Mouse (Mus musculus): ENCODE measurements at regions not wholly inside any gene's neighbourhood (a gene's known extent, or its start where the extent isn't known, plus 50 kb on each side); places are given as distances from the start of the nearest gene placed in this dataset.
A peak's percentile ranks its signal among the peaks of the same experiment; 100 is the strongest.

GRCm38 (mm10) chr13:83115691-83116090 lies 388.1 kb upstream of the Mef2c start:
- H3K4me1 ChIP-seq: no peaks in the 10 kb centered on the region; the same call in 1 of the 2 replicates
- WGBS: 89% methylated on average over 2 of the region's 2 CpGs
- ATAC-seq: no peak
- H3K9me3 ChIP-seq (replicated peaks): no peaks in the 10 kb centered on the region
- H3K36me3 ChIP-seq (ENCODE audit: poor library complexity, severe bottlenecking): no peaks in the 10 kb centered on the region
- H3K9ac ChIP-seq: no peak overlapping the region
- H3K4me2 ChIP-seq: no peak overlapping the region
- H3K27ac ChIP-seq: no peak overlapping the region
- no peak overlapping the region for H3K4me3 ChIP-seq
- H3K27me3 ChIP-seq: no peaks in the 10 kb centered on the region

- H3K27ac ChIP-seq: no peak overlapping the region
- no peak overlapping the region for H3K9ac ChIP-seq
- no peaks in the 10 kb centered on the region for H3K27me3 ChIP-seq
- H3K36me3 ChIP-seq (ENCODE audit: poor library complexity, severe bottlenecking): no peaks in the 10 kb centered on the region
- no peak overlapping the region for H3K4me2 ChIP-seq
- 80% methylated on average over 4 of the region's 4 CpGs for WGBS
- no peak overlapping the region for H3K4me3 ChIP-seq
- no peaks in the 10 kb centered on the region for H3K4me1 ChIP-seq
- ATAC-seq: no peak
- no peaks in the 10 kb centered on the region for H3K9me3 ChIP-seq (replicated peaks)
These were observed 383.5 kb upstream of the Mef2c start for GRCm38 (mm10) chr13:83120343-83120742.

- H3K36me3 ChIP-seq (ENCODE audit: poor library complexity, severe bottlenecking): no peaks in the 10 kb centered on the region
- no peak for ATAC-seq
- H3K4me3 ChIP-seq: no peak overlapping the region
- H3K27ac ChIP-seq: no peak overlapping the region
- H3K27me3 ChIP-seq: no peaks in the 10 kb centered on the region
- H3K9me3 ChIP-seq (replicated peaks): no peaks in the 10 kb centered on the region
- H3K4me1 ChIP-seq: no peaks in the 10 kb centered on the region
- H3K4me2 ChIP-seq: no peak overlapping the region
- H3K9ac ChIP-seq: no peak overlapping the region
These were observed 380.2 kb upstream of the Mef2c start for GRCm38 (mm10) chr13:83123596-83123995.

GRCm38 (mm10) chr13:83124651-83125050 lies 379.2 kb upstream of the Mef2c start:
- Histone ChIP-seq H3K4me2 (no peak overlapping the region), H3K9ac (no peak overlapping the region), H3K27ac (no peak overlapping the region), H3K4me1 (no peaks in the 10 kb centered on the region), H3K27me3 (no peaks in the 10 kb centered on the region), H3K9me3 (replicated peaks) (no peaks in the 10 kb centered on the region), H3K36me3 (ENCODE audit: poor library complexity, severe bottlenecking) (no peaks in the 10 kb centered on the region), H3K4me3 (no peak overlapping the region)
- no peak for ATAC-seq
- WGBS: 91% methylated on average over 2 of the region's 2 CpGs

GRCm38 (mm10) chr13:83126438-83126837 lies 377.4 kb upstream of the Mef2c start:
- H3K4me3 ChIP-seq: no peak overlapping the region
- H3K27me3 ChIP-seq: no peaks in the 10 kb centered on the region
- H3K4me1 ChIP-seq: peaks cover 4% of the 10 kb centered on the region
- no peaks in the 10 kb centered on the region for H3K9me3 ChIP-seq (replicated peaks)
- no peaks in the 10 kb centered on the region for H3K36me3 ChIP-seq (ENCODE audit: poor library complexity, severe bottlenecking)
- no peak for ATAC-seq
- no peak overlapping the region for H3K9ac ChIP-seq
- no peak overlapping the region for H3K27ac ChIP-seq
- H3K4me2 ChIP-seq: no peak overlapping the region
- 84% methylated on average over 2 of the region's 2 CpGs for WGBS

GRCm38 (mm10) chr13:83131129-83131981 lies 372.5 kb upstream of the Mef2c start:
- H3K9me3 ChIP-seq (replicated peaks): no peaks in the 10 kb centered on the region
- no peaks in the 10 kb centered on the region for H3K27me3 ChIP-seq
- no peak overlapping the region for H3K27ac ChIP-seq
- peak; percentile 51; the same call in 1 of the 2 replicates for ATAC-seq
- H3K4me2 ChIP-seq: no peak overlapping the region
- no peak overlapping the region for H3K4me3 ChIP-seq
- no peaks in the 10 kb centered on the region for H3K36me3 ChIP-seq (ENCODE audit: poor library complexity, severe bottlenecking)
- 7% methylated on average over 7 of the region's 7 CpGs for WGBS
- peaks cover 7% of the 10 kb centered on the region for H3K4me1 ChIP-seq
- H3K9ac ChIP-seq: no peak overlapping the region

- no peak overlapping the region for H3K4me3 ChIP-seq
- H3K27me3 ChIP-seq: no peaks in the 10 kb centered on the region
- H3K4me2 ChIP-seq: no peak overlapping the region
- no peak for ATAC-seq
- no peaks in the 10 kb centered on the region for H3K9me3 ChIP-seq (replicated peaks)
- 11% methylated on average over 1 of the region's 1 CpGs for WGBS
- H3K9ac ChIP-seq: no peak overlapping the region
- no peaks in the 10 kb centered on the region for H3K36me3 ChIP-seq (ENCODE audit: poor library complexity, severe bottlenecking)
- H3K27ac ChIP-seq: no peak overlapping the region
- H3K4me1 ChIP-seq: peaks cover 7% of the 10 kb centered on the region
These were observed 371.9 kb upstream of the Mef2c start for GRCm38 (mm10) chr13:83131982-83132354.

GRCm38 (mm10) chr13:83132671-83133638 lies 370.9 kb upstream of the Mef2c start:
- 65% methylated on average over 7 of the region's 7 CpGs for WGBS
- no peak overlapping the region for H3K27ac ChIP-seq
- no peaks in the 10 kb centered on the region for H3K36me3 ChIP-seq (ENCODE audit: poor library complexity, severe bottlenecking)

GRCm38 (mm10) chr13:83143316-83143715 lies 360.5 kb upstream of the Mef2c start:
- Histone ChIP-seq H3K27ac (no peak overlapping the region), H3K36me3 (ENCODE audit: poor library complexity, severe bottlenecking) (no peaks in the 10 kb centered on the region), H3K9ac (no peak overlapping the region), H3K9me3 (replicated peaks) (no peaks in the 10 kb centered on the region), H3K4me3 (no peak overlapping the region), H3K27me3 (no peaks in the 10 kb centered on the region), H3K4me2 (no peak overlapping the region), H3K4me1 (no peaks in the 10 kb centered on the region)
- WGBS: 66% methylated on average over 3 of the region's 3 CpGs
- no peak for ATAC-seq

More at GRCm38 (mm10) chr13:83132671-83133638, 370.9 kb upstream of the Mef2c start:
- no peaks in the 10 kb centered on the region for H3K9me3 ChIP-seq (replicated peaks)
- H3K9ac ChIP-seq: no peak overlapping the region
- no peak overlapping the region for H3K4me3 ChIP-seq
- peak; percentile 19; the same call in 1 of the 2 replicates for ATAC-seq
- peaks cover 7% of the 10 kb centered on the region for H3K4me1 ChIP-seq
- H3K27me3 ChIP-seq: no peaks in the 10 kb centered on the region
- H3K4me2 ChIP-seq: no peak overlapping the region

GRCm38 (mm10) chr13:83154626-83155124 lies 349.2 kb upstream of the Mef2c start:
- H3K27ac ChIP-seq: no peak overlapping the region
- no peak overlapping the region for H3K9ac ChIP-seq
- 84% methylated on average over 1 of the region's 1 CpGs for WGBS
- H3K36me3 ChIP-seq (ENCODE audit: poor library complexity, severe bottlenecking): no peaks in the 10 kb centered on the region
- no peak for ATAC-seq
- no peaks in the 10 kb centered on the region for H3K27me3 ChIP-seq
- no peak overlapping the region for H3K4me3 ChIP-seq
- no peaks in the 10 kb centered on the region for H3K9me3 ChIP-seq (replicated peaks)
- H3K4me1 ChIP-seq: no peaks in the 10 kb centered on the region
- H3K4me2 ChIP-seq: no peak overlapping the region

- no peak for ATAC-seq
- no peaks in the 10 kb centered on the region for H3K36me3 ChIP-seq (ENCODE audit: poor library complexity, severe bottlenecking)
- no peaks in the 10 kb centered on the region for H3K4me1 ChIP-seq
- WGBS: 60% methylated on average over 2 of the region's 2 CpGs
- no peak overlapping the region for H3K4me2 ChIP-seq
- H3K9ac ChIP-seq: no peak overlapping the region
- no peak overlapping the region for H3K27ac ChIP-seq
- no peaks in the 10 kb centered on the region for H3K27me3 ChIP-seq
- no peaks in the 10 kb centered on the region for H3K9me3 ChIP-seq (replicated peaks)
- no peak overlapping the region for H3K4me3 ChIP-seq
These were observed 343.9 kb upstream of the Mef2c start for GRCm38 (mm10) chr13:83159969-83160368.

GRCm38 (mm10) chr13:83162761-83163160 lies 341.1 kb upstream of the Mef2c start:
- Histone ChIP-seq H3K9ac (no peak overlapping the region), H3K9me3 (replicated peaks) (no peaks in the 10 kb centered on the region), H3K4me2 (no peak overlapping the region), H3K4me3 (no peak overlapping the region), H3K4me1 (no peaks in the 10 kb centered on the region), H3K27me3 (no peaks in the 10 kb centered on the region), H3K36me3 (ENCODE audit: poor library complexity, severe bottlenecking) (no peaks in the 10 kb centered on the region), H3K27ac (no peak overlapping the region)
- WGBS: 83% methylated on average over 4 of the region's 4 CpGs
- ATAC-seq: no peak
